Mouse (Mus musculus): Measurements from ENCODE around the gene Dock2. TPM values are rescaled to one million over a fixed set of nuclear protein-coding genes. Genes with fewer than 3 reads are reported as not detected.

Dock2 gene
- polyA plus RNA-seq, 1 experiment from 2014 or later = 1.4 TPM

- no peak overlapping the region for H3K4me2 ChIP-seq (replicated peaks)
- H3K4me3 ChIP-seq (replicated peaks) = no peak overlapping the region
- no peak overlapping the region for H3K9ac ChIP-seq
- no peaks in the 10 kb centered on the region for H3K36me3 ChIP-seq
- H3K27ac ChIP-seq = no peak overlapping the region
- H3K9me3 ChIP-seq = no peaks in the 10 kb centered on the region
- no peaks in the 10 kb centered on the region for H3K27me3 ChIP-seq (replicated peaks)
- WGBS = 64% methylated on average over 1 of the region's 1 CpGs
- no peaks in the 10 kb centered on the region for H3K4me1 ChIP-seq (replicated peaks)
- ATAC-seq = no peak
Measured at GRCm38 (mm10) chr11:34437446-34437845, 346.2 kb downstream of the Dock2 start.

GRCm38 (mm10) chr11:34431978-34432377, 351.7 kb downstream of the Dock2 start:
- no peaks in the 10 kb centered on the region for H3K4me1 ChIP-seq (replicated peaks)

GRCm38 (mm10) chr11:34431371-34431770, 352.3 kb downstream of the Dock2 start:
- no peak overlapping the region for H3K9ac ChIP-seq
- H3K27me3 ChIP-seq (replicated peaks) = no peaks in the 10 kb centered on the region
- WGBS = 53% methylated on average over 5 of the region's 5 CpGs
- no peak for ATAC-seq
- H3K36me3 ChIP-seq = no peaks in the 10 kb centered on the region
- no peak overlapping the region for H3K27ac ChIP-seq
- H3K4me1 ChIP-seq (replicated peaks) = no peaks in the 10 kb centered on the region
- H3K4me3 ChIP-seq (replicated peaks) = no peak overlapping the region
- H3K4me2 ChIP-seq (replicated peaks) = no peak overlapping the region
- no peaks in the 10 kb centered on the region for H3K9me3 ChIP-seq

More at GRCm38 (mm10) chr11:34431978-34432377, 351.7 kb downstream of the Dock2 start:
- Histone ChIP-seq H3K4me3 (replicated peaks) (no peak overlapping the region), H3K9ac (no peak overlapping the region), H3K4me2 (replicated peaks) (no peak overlapping the region), H3K27ac (no peak overlapping the region), H3K27me3 (replicated peaks) (no peaks in the 10 kb centered on the region), H3K36me3 (no peaks in the 10 kb centered on the region), H3K9me3 (no peaks in the 10 kb centered on the region)
- ATAC-seq = no peak
- WGBS = 73% methylated on average over 2 of the region's 2 CpGs

GRCm38 (mm10) chr11:34430940-34431339, 352.8 kb downstream of the Dock2 start:
- H3K4me2 ChIP-seq (replicated peaks) = no peak overlapping the region
- no peak overlapping the region for H3K27ac ChIP-seq
- H3K4me1 ChIP-seq (replicated peaks) = no peaks in the 10 kb centered on the region
- no peak overlapping the region for H3K9ac ChIP-seq
- ATAC-seq = no peak
- H3K27me3 ChIP-seq (replicated peaks) = no peaks in the 10 kb centered on the region
- no peaks in the 10 kb centered on the region for H3K9me3 ChIP-seq
- 66% methylated on average over 4 of the region's 4 CpGs for WGBS
- H3K36me3 ChIP-seq = no peaks in the 10 kb centered on the region
- no peak overlapping the region for H3K4me3 ChIP-seq (replicated peaks)

- Histone ChIP-seq H3K4me1 (replicated peaks) (no peaks in the 10 kb centered on the region), H3K9ac (no peak overlapping the region), H3K36me3 (no peaks in the 10 kb centered on the region), H3K4me2 (replicated peaks) (no peak overlapping the region), H3K27me3 (replicated peaks) (no peaks in the 10 kb centered on the region), H3K9me3 (no peaks in the 10 kb centered on the region), H3K27ac (no peak overlapping the region), H3K4me3 (replicated peaks) (no peak overlapping the region)
- 78% methylated on average over 5 of the region's 5 CpGs for WGBS
- ATAC-seq = no peak
Measured at GRCm38 (mm10) chr11:34427212-34427611, 356.5 kb downstream of the Dock2 start.

GRCm38 (mm10) chr11:34424546-34424945, 359.1 kb downstream of the Dock2 start:
- Histone ChIP-seq H3K4me1 (replicated peaks) (no peaks in the 10 kb centered on the region), H3K4me3 (replicated peaks) (no peak overlapping the region), H3K36me3 (no peaks in the 10 kb centered on the region), H3K27me3 (replicated peaks) (no peaks in the 10 kb centered on the region), H3K27ac (no peak overlapping the region), H3K9ac (no peak overlapping the region), H3K9me3 (no peaks in the 10 kb centered on the region), H3K4me2 (replicated peaks) (no peak overlapping the region)
- WGBS = 82% methylated on average over 1 of the region's 1 CpGs
- no peak for ATAC-seq

- ATAC-seq = no peak
- Histone ChIP-seq H3K4me1 (replicated peaks) (no peaks in the 10 kb centered on the region), H3K4me2 (replicated peaks) (no peak overlapping the region), H3K27ac (no peak overlapping the region), H3K36me3 (no peaks in the 10 kb centered on the region), H3K9ac (no peak overlapping the region), H3K9me3 (no peaks in the 10 kb centered on the region), H3K4me3 (replicated peaks) (no peak overlapping the region), H3K27me3 (replicated peaks) (no peaks in the 10 kb centered on the region)
- 76% methylated on average over 6 of the region's 6 CpGs for WGBS
Measured at GRCm38 (mm10) chr11:34421061-34421460, 362.6 kb downstream of the Dock2 start.

- 79% methylated on average over 3 of the region's 3 CpGs for WGBS
- no peaks in the 10 kb centered on the region for H3K27me3 ChIP-seq (replicated peaks)
- H3K4me2 ChIP-seq (replicated peaks) = no peak overlapping the region
- no peaks in the 10 kb centered on the region for H3K4me1 ChIP-seq (replicated peaks)
- no peak overlapping the region for H3K9ac ChIP-seq
- H3K9me3 ChIP-seq = no peaks in the 10 kb centered on the region
- H3K36me3 ChIP-seq = no peaks in the 10 kb centered on the region
- H3K4me3 ChIP-seq (replicated peaks) = no peak overlapping the region
- H3K27ac ChIP-seq = no peak overlapping the region
- ATAC-seq = no peak
Measured at GRCm38 (mm10) chr11:34416619-34416979, 367.1 kb downstream of the Dock2 start.

GRCm38 (mm10) chr11:34415884-34416618, 367.6 kb downstream of the Dock2 start:
- Histone ChIP-seq H3K36me3 (no peaks in the 10 kb centered on the region), H3K9ac (no peak overlapping the region), H3K4me2 (replicated peaks) (no peak overlapping the region), H3K9me3 (no peaks in the 10 kb centered on the region), H3K4me1 (replicated peaks) (no peaks in the 10 kb centered on the region), H3K4me3 (replicated peaks) (no peak overlapping the region), H3K27me3 (replicated peaks) (no peaks in the 10 kb centered on the region), H3K27ac (no peak overlapping the region)
- ATAC-seq = no peak
- WGBS = 56% methylated on average over 9 of the region's 9 CpGs

- no peak overlapping the region for H3K4me3 ChIP-seq (replicated peaks)
- no peaks in the 10 kb centered on the region for H3K9me3 ChIP-seq
- ATAC-seq = no peak
- H3K4me1 ChIP-seq (replicated peaks) = no peaks in the 10 kb centered on the region
- 56% methylated on average over 5 of the region's 5 CpGs for WGBS
- H3K27ac ChIP-seq = no peak overlapping the region
- no peak overlapping the region for H3K9ac ChIP-seq
- no peaks in the 10 kb centered on the region for H3K36me3 ChIP-seq
- no peaks in the 10 kb centered on the region for H3K27me3 ChIP-seq (replicated peaks)
- no peak overlapping the region for H3K4me2 ChIP-seq (replicated peaks)
Measured at GRCm38 (mm10) chr11:34406850-34407249, 376.8 kb downstream of the Dock2 start.

GRCm38 (mm10) chr11:34406309-34406708, 377.4 kb downstream of the Dock2 start:
- H3K36me3 ChIP-seq = no peaks in the 10 kb centered on the region
- no peak for ATAC-seq
- H3K27me3 ChIP-seq (replicated peaks) = no peaks in the 10 kb centered on the region
- 54% methylated on average over 8 of the region's 8 CpGs for WGBS
- H3K4me1 ChIP-seq (replicated peaks) = no peaks in the 10 kb centered on the region
- no peak overlapping the region for H3K27ac ChIP-seq
- H3K4me2 ChIP-seq (replicated peaks) = no peak overlapping the region
- no peak overlapping the region for H3K4me3 ChIP-seq (replicated peaks)
- H3K9ac ChIP-seq = no peak overlapping the region
- no peaks in the 10 kb centered on the region for H3K9me3 ChIP-seq

GRCm38 (mm10) chr11:34405311-34405710, 378.4 kb downstream of the Dock2 start:
- H3K4me3 ChIP-seq (replicated peaks) = no peak overlapping the region
- 56% methylated on average over 1 of the region's 1 CpGs for WGBS
- H3K9me3 ChIP-seq = no peaks in the 10 kb centered on the region
- H3K4me2 ChIP-seq (replicated peaks) = no peak overlapping the region
- H3K27me3 ChIP-seq (replicated peaks) = no peaks in the 10 kb centered on the region
- no peak overlapping the region for H3K9ac ChIP-seq
- ATAC-seq = no peak
- no peaks in the 10 kb centered on the region for H3K36me3 ChIP-seq
- H3K4me1 ChIP-seq (replicated peaks) = no peaks in the 10 kb centered on the region
- no peak overlapping the region for H3K27ac ChIP-seq

GRCm38 (mm10) chr11:34401343-34401742, 382.3 kb downstream of the Dock2 start:
- Histone ChIP-seq H3K27me3 (replicated peaks) (no peaks in the 10 kb centered on the region), H3K36me3 (no peaks in the 10 kb centered on the region), H3K9me3 (no peaks in the 10 kb centered on the region), H3K9ac (no peak overlapping the region), H3K4me1 (replicated peaks) (no peaks in the 10 kb centered on the region), H3K4me3 (replicated peaks) (no peak overlapping the region), H3K27ac (no peak overlapping the region), H3K4me2 (replicated peaks) (no peak overlapping the region)
- WGBS = 89% methylated on average over 8 of the region's 8 CpGs
- ATAC-seq = no peak
